Mouse (Mus musculus) lung, embryonic 14.5 days (tissue): ENCODE data around the gene Pfkp. TPM values are rescaled to one million over a fixed set of nuclear protein-coding genes. Genes with fewer than 3 reads are reported as not detected.

Source experiments
- ATAC-seq: fragments of 200-750 bp; cut with Nextera tagmentation; 2 replicates; pipeline ENCODE4 v1.8.0; 2017; ENCODE audit warnings: mild to moderate bottlenecking, moderate TSS enrichment, moderate library complexity; ENCODE audit not compliant: insufficient read depth
- DNase-seq: peaks from one replicate; pipeline ENCODE4 v3.0.0-alpha.2; 2015
- H3K27ac ChIP-seq: fragments of 300-500 bp; sonication (generic); 2 replicates; pipeline ENCODE4 v1.5.1; 2014; ENCODE audit warnings: low read depth, mild to moderate bottlenecking, moderate library complexity
- H3K27me3 ChIP-seq: fragments of 300-500 bp; sonication (generic); 2 replicates; pipeline ENCODE4 v1.6.1; 2014; ENCODE audit warnings: low read length, control low read depth; ENCODE audit not compliant: insufficient read depth
- H3K36me3 ChIP-seq: fragments of 300-500 bp; sonication (generic); 2 replicates; pipeline ENCODE4 v1.6.1; 2014; ENCODE audit warnings: control low read depth; ENCODE audit not compliant: insufficient read depth
- H3K4me1 ChIP-seq: fragments of 300-500 bp; sonication (generic); 2 replicates; pipeline ENCODE4 v1.6.1; 2014; ENCODE audit warnings: antibody characterized with exemption, control low read depth; ENCODE audit not compliant: insufficient read depth
- H3K4me2 ChIP-seq: fragments of 300-500 bp; sonication (generic); 2 replicates; pipeline ENCODE4 v1.6.1; 2014; ENCODE audit warnings: mild to moderate bottlenecking
- H3K4me3 ChIP-seq: fragments of 300-500 bp; sonication (generic); 2 replicates; pipeline ENCODE4 v1.5.1; 2014; ENCODE audit warnings: low read depth, low read length
- H3K9ac ChIP-seq: fragments of 300-500 bp; sonication (generic); 2 replicates; pipeline ENCODE4 v1.6.1; 2014
- H3K9me3 ChIP-seq: fragments of 300-500 bp; sonication (generic); 2 replicates; pipeline ENCODE4 v1.6.1; 2016; ENCODE audit warnings: low read depth, low read length, control low read depth
- CTCF ChIP-seq: IDR thresholded peaks from 2 replicates; pipeline ENCODE4 v1.5.1; 2016; ENCODE audit warnings: antibody characterized with exemption, low read depth
- WGBS: fragments of 180-500 bp; shearing (Covaris S2); extraction: QIAGEN DNeasy Blood & Tissue Kit; methylation state at CpG from one replicate; pipeline ENCODE4 v1.1.7; 2014; 5-methylcytosine and 5-hydroxymethylcytosine counted together
- polyA plus RNA-seq: library from polyadenylated mRNA; unstranded; fragments of >200 nt; fragmentation: Nextera tagmentation; extraction: Ambion mirVana; gene quantifications from 2 replicates; pipeline ENCODE4 v1.2.1, GENCODE M21; 2014

Gene Pfkp
- polyA plus RNA-seq, 1 experiment from 2014 or later: 20.0 TPM

DNA sequence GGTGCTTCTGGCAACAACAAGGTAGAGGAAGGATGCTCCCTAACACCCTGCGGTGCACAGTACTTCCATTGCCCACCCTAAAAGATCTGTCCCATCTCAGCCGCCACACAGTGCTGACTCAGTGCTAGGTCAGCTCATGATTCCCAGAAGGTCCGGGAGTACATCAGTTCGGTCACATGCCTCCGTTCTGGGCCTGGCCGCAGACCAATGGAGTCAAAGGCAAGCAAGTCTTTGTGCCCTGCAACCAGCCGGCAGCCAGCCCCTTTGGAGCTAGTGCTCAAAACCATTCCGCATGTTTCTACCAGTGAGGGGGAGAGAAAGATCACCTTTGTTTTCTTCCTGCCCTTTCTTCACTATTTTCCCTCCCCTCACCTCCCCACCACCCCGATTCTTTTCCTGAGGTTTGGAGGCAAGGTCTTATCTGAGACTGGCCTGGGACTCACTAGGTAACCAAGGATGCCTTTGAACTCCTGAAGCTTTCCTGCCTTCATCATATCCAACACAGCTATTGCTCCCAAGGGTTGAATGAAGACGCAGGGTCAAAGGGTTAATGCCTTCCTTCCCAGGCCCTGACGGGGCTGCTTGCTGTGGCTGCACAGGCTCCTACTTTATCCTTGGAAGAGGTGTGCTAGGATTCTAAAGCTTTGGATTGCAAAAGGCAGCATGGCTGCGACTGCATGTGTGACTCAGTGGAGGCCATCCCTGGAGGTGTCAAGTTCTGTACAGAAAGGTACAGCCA is 16.6 kb downstream of the Pfkp start:
- Histone ChIP-seq H3K4me3 (no peak overlapping the region), H3K9ac (no peak overlapping the region), H3K4me2 (no peak overlapping the region), H3K36me3 (no peaks in the 10 kb centered on the region), H3K9me3 (no peaks in the 10 kb centered on the region), H3K4me1 (peaks cover 10% of the 10 kb centered on the region), H3K27me3 (no peaks in the 10 kb centered on the region), H3K27ac (no peak overlapping the region)
- WGBS: 70% methylated on average over 12 of the region's 12 CpGs
- ATAC-seq (no peak), DNase-seq (no peak)
- TF ChIP-seq CTCF: no peak

DNA sequence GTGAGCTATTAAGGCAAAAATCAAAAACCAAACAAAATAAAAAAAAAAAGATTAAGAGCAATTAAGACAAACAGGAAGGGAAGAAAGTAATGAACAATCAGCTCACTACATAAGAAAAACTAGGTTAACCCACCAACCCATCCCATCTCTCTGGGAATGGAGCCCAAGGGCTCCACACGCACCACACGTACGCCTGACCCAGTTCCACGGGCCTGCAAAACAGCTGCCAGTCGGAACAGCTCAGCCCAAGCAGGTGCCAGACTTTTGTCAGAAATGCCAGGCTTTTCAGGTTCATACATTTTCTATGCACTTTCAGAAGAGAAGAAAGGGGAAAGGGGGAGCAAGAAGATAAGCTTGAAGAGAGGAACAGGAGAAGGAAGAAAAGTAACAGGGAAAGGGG is 17.9 kb downstream of the Pfkp start:
- H3K4me2 ChIP-seq: no peak overlapping the region
- H3K36me3 ChIP-seq: no peaks in the 10 kb centered on the region
- DNase-seq: no peak
- H3K27me3 ChIP-seq: no peaks in the 10 kb centered on the region
- no peaks in the 10 kb centered on the region for H3K9me3 ChIP-seq
- H3K9ac ChIP-seq: no peak overlapping the region
- no peak for TF ChIP-seq CTCF
- peaks cover 5% of the 10 kb centered on the region for H3K4me1 ChIP-seq
- 96% methylated on average over 5 of the region's 5 CpGs for WGBS
- H3K4me3 ChIP-seq: no peak overlapping the region
- no peak for ATAC-seq
- no peak overlapping the region for H3K27ac ChIP-seq

DNA sequence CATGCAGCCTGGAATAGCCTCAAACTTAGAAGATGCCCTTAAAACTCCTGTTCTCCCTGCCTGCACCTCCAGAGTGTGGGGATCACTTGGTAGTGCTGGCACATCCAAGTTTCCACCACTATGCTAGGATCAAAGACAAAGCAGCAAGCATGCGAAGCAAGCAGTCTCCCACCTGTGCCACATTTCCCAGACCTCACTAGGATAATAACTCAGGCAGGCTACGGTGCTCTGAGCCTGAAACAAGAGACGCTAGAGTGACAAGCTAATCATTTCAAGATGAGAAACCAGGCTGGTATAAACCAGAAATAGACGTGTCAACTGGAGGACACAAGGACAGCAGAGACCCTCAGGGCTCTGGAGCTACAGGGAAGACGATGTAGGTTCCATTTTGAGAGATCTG is 18.6 kb downstream of the Pfkp start:
- 60% methylated on average over 5 of the region's 5 CpGs for WGBS
- H3K4me1 ChIP-seq: peaks cover 5% of the 10 kb centered on the region; the same call in 1 of the 2 replicates
- H3K27me3 ChIP-seq: no peaks in the 10 kb centered on the region
- DNase-seq (no peak), ATAC-seq (no peak)
- no peak overlapping the region for H3K9ac ChIP-seq
- no peak overlapping the region for H3K27ac ChIP-seq
- no peak for TF ChIP-seq CTCF
- no peak overlapping the region for H3K4me2 ChIP-seq
- no peaks in the 10 kb centered on the region for H3K36me3 ChIP-seq
- no peak overlapping the region for H3K4me3 ChIP-seq
- H3K9me3 ChIP-seq: no peaks in the 10 kb centered on the region

DNA sequence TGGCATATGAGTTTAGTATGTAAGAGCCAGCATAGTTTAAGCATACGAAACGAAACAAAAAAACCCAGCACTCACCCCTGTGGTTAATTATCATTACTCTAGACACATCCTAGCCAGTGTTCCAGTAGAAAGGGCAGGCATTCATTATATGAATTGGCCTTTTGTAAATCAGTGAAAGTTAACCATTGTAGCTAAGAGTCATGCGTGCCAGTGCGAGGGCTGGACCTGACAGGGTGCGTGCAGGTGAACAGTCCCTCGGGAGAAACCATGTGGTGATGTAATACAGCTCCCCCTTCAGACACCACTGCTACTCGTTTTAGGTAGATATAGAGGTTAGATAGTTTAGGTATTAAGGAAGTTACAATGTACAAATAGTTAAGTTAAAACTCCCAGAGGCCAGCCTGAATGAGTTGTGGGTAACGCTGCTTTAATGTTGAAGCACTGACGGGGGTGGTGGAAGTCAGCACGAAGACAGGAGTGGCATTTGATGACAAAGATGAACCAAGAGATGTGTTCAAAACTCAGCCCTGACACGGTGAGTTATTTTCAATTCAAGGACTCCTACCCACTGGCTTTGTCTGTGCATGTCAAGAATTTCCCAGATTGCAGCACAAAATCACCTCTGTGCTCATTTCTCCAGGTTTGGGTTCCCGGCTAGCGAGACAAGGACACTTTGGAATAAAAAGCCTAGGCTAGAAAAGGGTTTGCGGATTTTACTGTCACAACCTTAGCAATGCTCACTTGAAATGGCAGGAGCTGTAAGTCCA is 19.4 kb downstream of the Pfkp start:
- no peak overlapping the region for H3K4me2 ChIP-seq
- H3K27ac ChIP-seq: no peak overlapping the region
- H3K4me3 ChIP-seq: no peak overlapping the region
- ATAC-seq: no peak
- H3K27me3 ChIP-seq: no peaks in the 10 kb centered on the region
- DNase-seq: no peak
- no peak for TF ChIP-seq CTCF
- no peaks in the 10 kb centered on the region for H3K36me3 ChIP-seq
- peaks cover 5% of the 10 kb centered on the region; the same call in 1 of the 2 replicates for H3K4me1 ChIP-seq
- H3K9ac ChIP-seq: no peak overlapping the region
- WGBS: 85% methylated on average over 14 of the region's 14 CpGs
- H3K9me3 ChIP-seq: no peaks in the 10 kb centered on the region

DNA sequence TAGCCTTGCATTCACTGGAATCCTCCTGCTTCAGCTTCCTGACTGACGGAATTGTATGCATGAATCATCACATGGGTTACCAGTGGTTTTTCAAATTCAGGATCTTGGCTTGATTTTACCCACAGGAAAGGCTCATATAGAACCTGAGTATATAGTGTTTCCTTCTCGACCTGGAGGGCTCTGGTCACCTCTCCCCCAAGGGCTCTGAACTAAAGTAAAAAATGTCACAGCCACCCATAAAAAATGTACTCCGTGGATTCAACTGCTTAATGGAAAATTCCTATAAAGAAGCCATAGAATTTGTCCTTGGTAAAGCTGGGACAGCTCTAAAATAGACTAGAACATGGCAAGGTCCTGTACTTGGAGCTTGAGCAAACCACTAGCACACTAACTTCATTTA is 20.3 kb downstream of the Pfkp start:
- Histone ChIP-seq H3K9me3 (no peaks in the 10 kb centered on the region), H3K27me3 (no peaks in the 10 kb centered on the region), H3K4me2 (no peak overlapping the region), H3K9ac (no peak overlapping the region), H3K4me1 (peaks cover 2% of the 10 kb centered on the region; the same call in 1 of the 2 replicates), H3K27ac (no peak overlapping the region), H3K36me3 (no peaks in the 10 kb centered on the region), H3K4me3 (no peak overlapping the region)
- 84% methylated on average over 3 of the region's 3 CpGs for WGBS
- TF ChIP-seq CTCF: no peak
- ATAC-seq: no peak
- DNase-seq: no peak

DNA sequence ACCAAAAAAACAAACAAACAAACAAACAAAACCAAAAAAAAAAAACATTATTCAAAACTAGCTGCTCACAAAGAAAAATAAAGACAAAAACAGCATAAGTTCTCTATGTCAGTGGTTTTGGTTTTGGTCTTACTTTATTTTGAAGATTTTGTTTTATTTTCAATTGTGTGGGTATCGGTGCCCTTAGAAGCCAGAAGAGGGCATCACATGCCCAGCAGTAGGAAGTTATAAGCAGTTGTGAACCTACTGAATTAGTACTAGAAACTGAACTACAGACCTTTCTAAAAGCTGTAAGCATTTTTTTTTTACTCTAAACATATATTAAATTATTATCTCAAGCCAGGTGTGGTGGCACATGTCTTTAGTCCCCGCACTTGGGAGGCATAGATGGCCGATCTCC is 21.2 kb downstream of the Pfkp start:
- ATAC-seq (no peak), DNase-seq (no peak)
- no peak overlapping the region for H3K27ac ChIP-seq
- WGBS: 94% methylated on average over 3 of the region's 3 CpGs
- H3K4me3 ChIP-seq: no peak overlapping the region
- no peak overlapping the region for H3K4me2 ChIP-seq
- H3K9ac ChIP-seq: no peak overlapping the region
- TF ChIP-seq CTCF: no peak
- H3K27me3 ChIP-seq: no peaks in the 10 kb centered on the region
- no peaks in the 10 kb centered on the region for H3K36me3 ChIP-seq
- no peaks in the 10 kb centered on the region for H3K9me3 ChIP-seq
- no peaks in the 10 kb centered on the region for H3K4me1 ChIP-seq

DNA sequence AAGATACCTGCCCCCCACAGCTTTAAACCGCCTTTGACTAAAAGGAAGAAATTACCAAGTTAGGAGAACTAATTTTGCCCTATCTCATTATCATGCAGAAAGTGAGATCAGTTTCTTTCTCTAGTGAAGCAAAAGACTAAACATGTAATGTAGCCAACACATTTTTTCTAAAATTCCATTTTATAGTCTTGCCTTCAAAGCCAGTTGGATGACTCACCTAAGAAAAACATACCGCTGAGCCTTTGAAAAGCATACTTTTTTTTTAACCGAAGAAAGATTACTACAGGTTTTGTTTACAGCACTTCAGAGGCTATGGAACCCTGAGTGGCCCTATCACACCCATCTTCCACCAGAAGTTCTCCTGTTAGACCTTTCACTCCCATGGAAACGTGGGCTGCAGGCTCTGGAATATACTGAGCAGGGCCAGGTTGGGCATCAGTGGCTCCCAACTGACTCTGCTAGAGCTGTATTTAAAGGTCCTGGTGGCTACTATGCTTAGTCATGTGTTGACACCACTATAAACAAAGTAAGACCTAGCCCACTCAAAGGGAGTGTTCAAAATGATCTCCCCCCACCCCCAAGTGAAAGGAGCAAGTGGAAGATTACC is 22.0 kb downstream of the Pfkp start:
- Histone ChIP-seq H3K4me2 (no peak overlapping the region), H3K27me3 (no peaks in the 10 kb centered on the region), H3K9ac (no peak overlapping the region), H3K36me3 (no peaks in the 10 kb centered on the region), H3K4me3 (no peak overlapping the region), H3K27ac (no peak overlapping the region), H3K9me3 (no peaks in the 10 kb centered on the region), H3K4me1 (no peaks in the 10 kb centered on the region)
- 61% methylated on average over 4 of the region's 4 CpGs for WGBS
- DNase-seq (no peak), ATAC-seq (no peak)
- TF ChIP-seq CTCF: no peak
